Mouse (Mus musculus) gonadal fat pad, adult 2 months (tissue): ENCODE measurements around the gene Grik1. TPM values are rescaled to one million over a fixed set of nuclear protein-coding genes. Genes with fewer than 3 reads are reported as not detected.

Experiments
- DNase-seq: peaks from one replicate; pipeline ENCODE4 v3.0.0-alpha.2; 2012; ENCODE audit warnings: low read depth
- polyA plus RNA-seq: library from polyadenylated mRNA; depleted of rRNA; stranded (reverse); fragments of >200 nt; gene quantifications from 2 replicates; pipeline ENCODE4 v1.2.3, GENCODE M21; 2012

The Grik1 gene
- polyA plus RNA-seq, 1 experiment: not detected

DNA sequence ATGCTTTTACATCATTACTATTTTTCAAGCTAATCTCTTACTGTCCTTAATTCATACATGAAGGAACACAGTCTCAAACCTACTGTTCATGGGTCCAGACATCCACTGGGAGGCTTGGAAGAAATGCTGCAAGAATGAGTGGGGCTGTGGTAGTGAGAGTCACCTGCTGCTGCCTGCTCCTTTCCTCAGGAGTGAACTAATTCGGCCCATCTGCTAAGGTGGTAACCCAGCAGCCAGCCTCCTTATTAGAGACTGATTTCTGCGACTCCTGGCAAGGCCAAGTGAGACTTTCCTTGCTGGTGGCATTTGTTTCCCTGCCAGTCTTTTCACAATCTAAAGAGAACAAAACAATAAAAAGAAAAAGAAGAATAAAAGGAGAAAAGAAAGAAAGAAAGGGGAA lies 147.9 kb downstream of the Grik1 start:
- DNase-seq: no peak

DNA sequence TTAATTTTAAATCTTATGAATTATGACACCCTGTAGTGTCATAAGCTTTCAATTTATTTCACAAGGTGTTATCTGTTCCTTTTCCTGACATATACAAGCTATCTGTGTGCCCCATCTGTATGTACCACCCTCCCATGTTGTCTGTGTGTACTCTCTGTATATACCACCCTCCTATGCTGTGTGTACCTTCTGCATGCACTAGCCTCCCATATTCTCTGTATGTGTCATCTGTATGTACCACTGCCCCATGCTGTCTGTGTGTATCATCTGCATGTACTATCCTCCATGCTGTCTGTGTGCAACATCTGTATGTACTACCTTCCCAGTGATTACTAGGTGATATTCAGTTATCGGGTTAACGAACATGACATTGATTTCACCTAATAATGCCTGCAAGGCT lies 148.5 kb downstream of the Grik1 start:
- no peak for DNase-seq

DNA sequence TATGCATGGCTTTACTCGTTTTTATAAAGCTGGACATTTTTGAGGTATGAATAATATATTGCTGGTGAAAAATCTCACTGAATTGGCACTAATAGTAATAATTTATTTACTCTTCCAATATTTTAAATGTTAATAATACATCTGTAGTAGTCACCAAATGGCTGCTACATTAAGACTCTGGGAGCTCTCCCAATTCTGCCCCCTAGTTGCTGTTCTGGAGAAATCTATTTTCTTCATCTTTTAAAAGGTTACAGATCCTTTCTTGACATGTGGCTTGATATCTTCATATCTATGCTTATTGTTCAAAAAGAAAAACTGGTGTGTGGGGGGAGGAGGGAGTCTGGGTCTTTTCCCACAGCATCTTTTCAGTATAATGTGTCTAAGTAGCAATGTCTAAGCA lies 151.2 kb downstream of the Grik1 start:
- DNase-seq: no peak

DNA sequence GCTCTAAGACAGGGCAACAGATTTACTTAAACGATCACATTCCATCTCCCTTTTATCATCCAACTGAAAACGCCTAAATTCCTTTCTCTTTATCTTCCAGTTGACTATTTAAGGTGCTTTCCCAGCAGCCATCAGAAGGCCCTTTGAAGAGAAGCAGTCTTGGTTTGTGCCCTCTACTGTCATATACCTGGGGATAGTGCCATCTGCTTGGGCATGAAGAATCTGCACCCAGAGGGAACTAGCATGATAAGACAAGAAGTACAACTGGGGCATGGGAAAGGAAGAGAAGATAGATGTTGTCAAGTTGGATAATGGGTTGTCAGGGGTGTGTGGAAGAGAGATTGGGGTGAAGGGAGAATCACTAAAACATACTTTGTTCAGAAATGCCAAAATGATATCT lies 157.1 kb downstream of the Grik1 start:
- no peak for DNase-seq

DNA sequence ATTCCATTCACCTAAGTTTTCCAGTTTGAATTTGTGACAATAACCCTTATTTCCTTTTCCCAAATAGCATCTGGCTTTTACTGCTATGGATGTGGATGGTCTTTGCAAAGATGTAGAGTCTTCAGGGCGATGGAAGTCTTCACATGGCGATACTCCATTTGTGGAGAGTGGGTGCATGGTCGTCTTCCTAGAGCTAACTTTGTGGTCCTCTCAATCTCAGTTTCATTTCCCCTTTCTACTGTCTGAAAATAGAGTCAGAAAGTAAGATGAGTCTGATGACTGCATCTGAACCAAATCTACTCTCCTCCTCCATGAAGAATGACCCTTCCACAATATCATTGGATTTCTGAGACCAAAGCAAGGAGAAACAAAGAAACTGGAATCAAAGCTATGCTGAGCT lies 159.0 kb downstream of the Grik1 start:
- no peak for DNase-seq

DNA sequence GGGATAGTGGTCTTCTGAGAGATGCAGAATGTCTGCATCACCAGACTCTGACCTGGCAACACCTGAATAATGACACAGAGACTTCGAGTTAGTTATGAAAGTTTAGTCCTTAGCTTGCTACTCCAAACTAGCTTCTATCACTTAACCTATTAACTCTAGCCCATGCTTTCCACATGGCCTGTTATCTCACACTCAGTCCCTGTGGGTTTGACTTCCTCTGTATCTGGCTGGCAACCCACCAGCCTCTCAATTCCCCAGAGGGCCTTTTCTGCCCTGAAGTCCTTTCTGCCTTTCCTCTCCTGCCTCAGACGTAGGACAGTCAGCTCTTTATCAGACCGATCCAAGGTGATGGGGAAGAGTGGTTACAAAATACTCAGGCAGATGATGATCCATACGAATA lies 165.0 kb downstream of the Grik1 start:
- no peak for DNase-seq

- DNase-seq: no peak
Measured at GRCm38 (mm10) chr16:88112551-88113138, 177.4 kb downstream of the Grik1 start.

DNA sequence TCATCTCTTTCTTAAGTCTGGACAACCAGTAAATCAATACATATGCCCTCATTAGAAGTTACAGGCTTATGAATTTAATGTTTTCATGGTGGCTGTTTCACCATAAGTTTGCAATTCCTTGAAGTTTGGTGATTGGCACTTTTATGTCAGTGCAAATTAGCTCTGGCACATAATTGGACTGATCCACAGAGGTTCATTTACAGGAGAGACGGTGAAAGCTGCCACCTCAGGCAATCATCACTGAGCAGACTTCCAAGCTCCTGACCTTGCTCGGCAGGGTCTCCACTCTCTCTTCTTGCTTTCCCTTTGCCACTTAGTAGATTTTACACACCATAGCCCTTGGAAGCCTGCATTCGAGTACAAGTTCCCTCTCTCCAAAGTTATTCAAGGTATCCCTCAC lies 178.6 kb downstream of the Grik1 start:
- DNase-seq: no peak

- no peak for DNase-seq
Measured at GRCm38 (mm10) chr16:88094206-88094789, 195.8 kb downstream of the Grik1 start.

DNA sequence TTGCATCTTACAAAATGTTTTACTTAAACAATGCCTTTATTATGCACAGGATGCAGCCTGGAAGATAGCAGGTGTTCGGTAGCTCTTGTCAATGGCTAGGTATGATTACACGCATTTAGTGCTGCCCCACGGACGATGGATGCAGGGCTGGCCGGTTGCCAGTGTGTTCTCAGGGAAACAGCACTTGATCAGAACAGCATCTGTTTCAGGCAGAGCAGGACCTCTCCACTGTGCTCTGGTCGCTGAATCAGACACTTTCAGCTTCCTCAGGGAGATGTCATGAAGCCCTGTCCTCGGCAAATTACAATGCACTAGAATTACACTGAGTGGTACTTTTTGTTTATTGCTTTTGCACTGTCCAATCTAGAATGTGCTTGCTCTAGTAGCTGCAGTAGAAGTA lies 202.8 kb downstream of the Grik1 start:
- DNase-seq: no peak

DNA sequence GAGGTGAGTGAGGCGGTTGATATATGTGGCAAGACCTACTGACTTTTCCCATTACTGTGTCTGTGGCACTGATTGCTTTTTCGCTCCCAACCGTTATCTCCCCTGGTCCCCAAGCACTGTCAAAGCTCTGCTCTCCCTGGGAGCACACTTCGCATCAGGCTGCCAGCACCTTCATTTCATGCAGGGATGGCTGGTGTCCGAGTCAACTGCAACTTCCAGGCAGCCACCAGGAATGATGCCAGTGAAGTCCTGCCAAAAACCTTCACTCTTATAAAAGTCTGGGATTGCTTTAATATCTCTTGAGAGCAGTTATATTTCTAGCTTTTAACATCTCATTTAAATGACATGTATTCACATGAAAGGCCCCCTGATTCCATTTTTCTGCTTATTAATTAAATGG lies 215.3 kb downstream of the Grik1 start:
- DNase-seq: no peak

DNA sequence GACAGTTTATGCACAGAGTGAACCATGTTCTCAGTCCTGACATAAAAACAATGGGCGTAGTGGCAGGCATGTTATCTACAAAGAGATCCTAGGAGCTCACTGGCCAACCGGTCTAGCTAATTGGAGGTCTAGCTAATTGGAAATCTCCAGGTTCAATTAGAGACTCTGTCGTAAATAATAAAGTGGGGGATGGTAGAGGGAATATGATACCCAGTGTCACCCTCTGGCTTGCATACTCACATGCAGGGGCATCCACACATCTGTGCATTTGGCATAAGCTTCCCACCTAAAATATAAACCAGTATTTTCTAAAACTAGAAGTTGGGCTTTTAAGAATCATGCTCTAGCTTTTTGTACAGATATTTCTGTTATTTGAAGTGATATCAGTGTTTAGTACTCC lies 229.1 kb downstream of the Grik1 start:
- no peak for DNase-seq

DNA sequence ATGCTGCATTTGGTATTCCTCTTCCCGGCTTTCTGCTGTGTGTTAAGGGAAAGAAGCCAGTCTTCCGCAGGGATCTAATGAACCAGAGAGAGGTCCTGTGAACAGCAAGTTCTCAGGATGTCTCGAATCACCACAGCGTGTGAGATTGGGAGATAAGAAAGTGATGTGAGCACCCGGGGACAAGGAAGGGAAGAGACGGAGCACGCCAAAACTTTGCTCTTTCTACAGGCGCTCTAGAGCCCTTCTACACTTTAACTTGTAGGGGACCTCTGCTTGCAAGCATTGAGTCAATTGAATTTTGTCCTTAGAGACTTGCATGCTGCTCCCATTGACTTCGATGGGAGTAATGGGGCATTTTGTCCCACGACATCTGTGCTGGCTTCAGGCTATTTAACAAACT lies 241.9 kb downstream of the Grik1 start:
- DNase-seq: no peak

GRCm38 (mm10) chr16:88044321-88044720 lies 245.7 kb downstream of the Grik1 start:
- DNase-seq: no peak

DNA sequence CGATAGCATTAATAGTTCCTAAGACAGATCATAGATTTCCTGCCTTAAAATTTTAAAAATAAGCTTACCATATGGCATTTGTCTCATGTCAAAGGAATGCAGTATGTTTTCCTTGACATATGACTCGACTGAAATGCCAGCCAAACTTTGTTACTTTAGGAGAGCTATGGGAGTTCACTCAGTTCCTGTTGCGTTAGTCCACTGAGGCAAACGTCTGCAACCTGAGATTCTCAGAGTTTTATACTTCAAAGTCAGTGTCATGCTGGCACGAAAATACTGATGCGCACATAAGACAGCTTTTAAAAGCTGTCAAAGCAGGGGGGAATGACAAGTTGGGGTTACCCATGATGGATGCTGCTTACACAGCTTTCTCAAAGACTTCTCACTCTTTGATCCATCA lies 247.6 kb downstream of the Grik1 start:
- no peak for DNase-seq

- no peak for DNase-seq
Measured at GRCm38 (mm10) chr16:88038503-88039091, 251.5 kb downstream of the Grik1 start.

GRCm38 (mm10) chr16:87988805-87989204 lies 301.3 kb downstream of the Grik1 start:
- DNase-seq: no peak

GRCm38 (mm10) chr16:87984201-87984870 lies 305.7 kb downstream of the Grik1 start:
- no peak for DNase-seq

GRCm38 (mm10) chr16:87974076-87974443 lies 316.0 kb downstream of the Grik1 start:
- DNase-seq: no peak

DNA sequence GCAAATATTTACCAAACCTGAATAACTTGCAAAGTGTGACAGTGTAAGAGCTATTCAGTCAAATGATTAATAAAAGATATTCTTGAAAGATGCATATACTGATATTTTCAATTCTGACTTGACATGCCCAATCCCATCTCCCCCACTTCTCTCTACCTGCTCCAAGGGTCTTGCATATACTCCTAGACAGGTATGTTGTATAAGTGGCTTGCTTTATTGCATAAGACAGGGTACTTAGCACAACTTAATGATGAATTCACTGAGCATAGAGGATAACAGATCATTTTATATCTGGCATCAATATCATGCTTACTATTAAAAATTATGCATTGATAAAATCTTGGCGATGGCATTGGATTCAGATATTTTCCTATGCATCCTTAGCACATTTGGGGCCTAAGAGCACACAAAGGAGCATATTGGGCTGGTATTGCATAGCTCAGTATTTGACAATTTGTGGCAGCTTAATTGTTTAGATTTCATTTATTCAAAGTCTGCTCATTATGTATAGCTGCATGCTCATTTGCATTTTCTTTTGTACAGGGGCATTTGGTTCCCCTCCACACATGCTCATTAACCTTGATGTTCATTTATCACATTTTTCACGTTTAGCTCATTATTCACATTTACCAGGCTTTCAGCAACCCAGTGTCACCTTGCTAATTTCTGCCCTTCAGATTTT lies 316.5 kb downstream of the Grik1 start:
- no peak for DNase-seq

- DNase-seq: no peak
Measured at GRCm38 (mm10) chr16:87971911-87972310, 318.2 kb downstream of the Grik1 start.

DNA sequence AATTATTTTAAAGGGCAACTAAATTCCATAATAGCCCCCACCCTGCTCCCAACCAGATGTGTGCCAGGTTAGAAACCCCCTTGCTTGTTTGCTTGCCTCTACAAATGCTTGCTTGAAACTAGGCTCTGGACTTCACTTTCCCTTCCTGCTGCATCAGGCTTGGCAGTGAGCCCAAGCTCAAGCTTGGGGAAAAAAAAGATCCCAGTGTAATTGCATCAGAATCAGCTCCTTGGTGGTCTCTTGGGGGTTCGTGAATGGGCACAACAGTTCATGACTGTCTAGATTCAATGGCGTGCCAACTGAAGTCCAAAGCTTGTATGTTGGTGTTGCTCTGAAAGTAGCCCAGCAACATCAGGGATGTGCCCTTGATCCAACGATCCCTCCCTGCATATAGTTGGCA lies 320.1 kb downstream of the Grik1 start:
- no peak for DNase-seq

DNA sequence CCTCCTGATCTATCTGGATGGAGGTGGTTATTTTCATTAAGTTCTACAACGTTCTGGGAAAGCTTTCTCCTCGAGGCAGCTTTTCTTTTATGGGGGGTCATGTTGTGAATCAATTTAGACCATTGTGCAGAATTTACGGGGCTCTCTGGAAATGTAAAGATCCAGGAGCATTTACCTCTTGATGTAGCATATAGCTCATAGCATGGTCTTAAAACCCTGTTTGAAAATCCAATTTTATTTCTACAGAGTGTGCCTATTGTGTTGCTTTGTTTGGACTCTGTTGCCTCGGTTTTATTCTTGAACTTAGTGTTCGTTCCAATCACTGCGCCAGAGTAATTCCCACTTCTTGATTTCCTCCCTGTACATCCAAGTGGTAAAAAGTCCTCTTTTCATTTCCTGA lies 328.6 kb downstream of the Grik1 start:
- no peak for DNase-seq
